Mouse (Mus musculus): ENCODE measurements around the gene Secisbp2l. TPM values are rescaled to one million over a fixed set of nuclear protein-coding genes. Genes with fewer than 3 reads are reported as not detected.

Secisbp2l gene
- total RNA-seq (2017): 24.8 and 25.1 TPM in 2 replicates

DNA sequence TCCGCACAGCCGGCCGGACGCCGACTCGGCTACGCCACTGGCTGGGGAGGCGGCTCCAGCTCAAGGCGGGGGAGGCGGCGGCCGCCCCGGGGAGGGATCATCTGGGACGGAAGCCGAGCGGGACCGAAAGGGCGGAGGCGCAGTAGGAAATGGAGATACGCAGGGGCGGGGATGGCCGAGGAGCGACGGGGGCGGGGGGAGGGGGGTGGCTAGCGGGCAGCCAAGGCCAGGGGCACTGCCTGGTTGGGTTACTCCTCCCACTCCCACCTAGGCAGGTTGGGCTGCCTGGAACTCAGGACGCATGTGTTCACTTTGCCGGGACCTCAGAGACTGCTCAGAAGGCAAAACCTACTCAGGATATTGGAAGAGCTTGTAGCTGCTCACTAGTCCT lies at the start of gene Secisbp2l:
Gene Secisbp2l, minus strand, starts transcription at position 152 of the 391 bp plus-strand sequence.
- ATAC-seq (replicated peaks in 1 of 2; ENCODE audit: insufficient read depth in 1 of 2, low FRiP score in 2 of 2, low TSS enrichment in 1 of 2, low read depth in 1 of 2, poor library complexity in 2 of 2, severe bottlenecking in 2 of 2): peak; percentile 86 to 95

DNA sequence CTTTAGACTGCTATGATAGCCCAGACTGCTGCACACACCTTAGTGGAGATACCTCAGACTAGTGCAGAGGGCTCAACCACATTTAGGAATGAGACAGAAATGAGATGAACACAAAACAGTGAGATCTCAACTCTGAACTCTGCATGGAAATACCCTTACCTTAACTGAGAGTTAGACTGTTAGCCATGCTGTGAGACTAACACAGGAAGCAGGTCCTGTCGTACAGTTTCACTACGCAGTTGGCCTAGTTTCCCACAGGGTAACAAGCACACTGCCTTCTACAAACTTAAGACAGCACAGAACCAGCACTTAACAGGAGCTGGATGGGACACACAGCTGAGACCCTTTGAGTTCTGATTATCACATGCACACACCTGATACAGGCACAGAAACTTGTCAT lies 47.3 kb upstream of the Secisbp2l start:
- peak in 1 of 2 experiments; percentile 17; a peak in 1 of 4 replicates for ATAC-seq (replicated peaks in 1 of 2; ENCODE audit: insufficient read depth in 1 of 2, low FRiP score in 2 of 2, low TSS enrichment in 1 of 2, low read depth in 1 of 2, poor library complexity in 2 of 2, severe bottlenecking in 2 of 2)

GRCm38 (mm10) chr2:125827898-125828297 lies 45.2 kb upstream of the Secisbp2l start:
- no peak for ATAC-seq (replicated peaks in 1 of 2; ENCODE audit: insufficient read depth in 1 of 2, low FRiP score in 2 of 2, low TSS enrichment in 1 of 2, low read depth in 1 of 2, poor library complexity in 2 of 2, severe bottlenecking in 2 of 2)

DNA sequence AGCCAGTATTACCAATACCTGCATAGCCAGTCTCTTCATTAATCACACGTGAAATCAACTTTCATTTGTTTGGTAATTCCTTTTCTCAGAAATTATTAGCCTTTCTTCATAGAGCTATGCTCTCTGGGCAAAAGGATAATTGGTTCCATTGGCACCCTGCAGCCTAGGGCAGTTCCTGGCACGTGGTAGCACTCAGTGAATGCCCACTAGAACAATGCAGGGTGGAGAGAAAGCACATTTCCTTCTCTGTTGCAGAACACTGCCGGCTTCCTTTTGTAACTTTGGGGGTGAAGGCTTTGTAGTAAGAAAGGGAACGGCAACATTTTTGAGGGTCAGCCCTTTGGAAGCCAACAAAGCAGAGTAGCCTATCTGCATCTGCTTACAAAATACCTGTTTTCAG lies 43.5 kb upstream of the Secisbp2l start:
- ATAC-seq (replicated peaks in 1 of 2; ENCODE audit: insufficient read depth in 1 of 2, low FRiP score in 2 of 2, low TSS enrichment in 1 of 2, low read depth in 1 of 2, poor library complexity in 2 of 2, severe bottlenecking in 2 of 2): no peak

DNA sequence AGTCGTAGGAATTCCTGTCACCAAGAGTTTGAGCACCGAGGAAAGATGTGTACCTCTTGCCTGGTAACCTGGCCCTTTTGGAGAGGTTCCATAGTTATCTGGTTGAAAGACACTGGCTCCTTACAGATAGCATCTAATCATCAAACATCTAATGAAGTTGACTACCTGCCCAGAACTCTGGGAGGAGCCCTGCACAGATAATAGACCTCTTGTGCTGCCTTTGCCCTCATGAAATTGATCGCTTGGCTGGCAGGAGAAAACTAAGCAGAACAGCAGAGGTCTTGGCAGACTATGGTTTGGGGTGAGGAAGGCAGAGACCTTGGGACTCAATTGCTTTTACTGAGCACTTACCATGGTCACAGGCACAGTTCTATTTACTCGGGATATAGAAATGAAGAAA lies 37.7 kb upstream of the Secisbp2l start:
- no peak for ATAC-seq (replicated peaks in 1 of 2; ENCODE audit: insufficient read depth in 1 of 2, low FRiP score in 2 of 2, low TSS enrichment in 1 of 2, low read depth in 1 of 2, poor library complexity in 2 of 2, severe bottlenecking in 2 of 2)

- no peak for ATAC-seq (replicated peaks in 1 of 2; ENCODE audit: insufficient read depth in 1 of 2, low FRiP score in 2 of 2, low TSS enrichment in 1 of 2, low read depth in 1 of 2, poor library complexity in 2 of 2, severe bottlenecking in 2 of 2)
Measured at GRCm38 (mm10) chr2:125813972-125814595, 31.4 kb upstream of the Secisbp2l start.

DNA sequence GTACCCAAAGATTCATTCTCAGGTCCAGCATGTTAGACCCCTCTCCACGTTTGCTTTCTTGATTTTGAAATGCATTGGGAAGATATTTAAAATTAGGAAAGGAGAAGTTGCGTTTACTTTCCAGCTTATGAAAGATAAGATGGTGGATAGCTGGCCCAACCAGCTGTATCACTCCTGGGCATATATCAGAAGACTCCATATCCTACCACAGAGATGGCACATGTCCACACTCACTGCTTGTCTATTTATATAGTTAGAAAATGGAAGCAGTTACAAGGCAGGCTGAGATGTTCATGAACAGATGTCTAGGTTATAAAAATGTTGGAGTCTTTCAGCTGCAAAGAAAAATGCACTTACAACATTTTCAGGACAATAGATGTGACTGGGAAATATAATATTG lies 28.7 kb upstream of the Secisbp2l start:
- no peak for ATAC-seq (replicated peaks in 1 of 2; ENCODE audit: insufficient read depth in 1 of 2, low FRiP score in 2 of 2, low TSS enrichment in 1 of 2, low read depth in 1 of 2, poor library complexity in 2 of 2, severe bottlenecking in 2 of 2)

- ATAC-seq (replicated peaks in 1 of 2; ENCODE audit: insufficient read depth in 1 of 2, low FRiP score in 2 of 2, low TSS enrichment in 1 of 2, low read depth in 1 of 2, poor library complexity in 2 of 2, severe bottlenecking in 2 of 2): no peak
Measured at GRCm38 (mm10) chr2:125809551-125809950, 26.9 kb upstream of the Secisbp2l start.

DNA sequence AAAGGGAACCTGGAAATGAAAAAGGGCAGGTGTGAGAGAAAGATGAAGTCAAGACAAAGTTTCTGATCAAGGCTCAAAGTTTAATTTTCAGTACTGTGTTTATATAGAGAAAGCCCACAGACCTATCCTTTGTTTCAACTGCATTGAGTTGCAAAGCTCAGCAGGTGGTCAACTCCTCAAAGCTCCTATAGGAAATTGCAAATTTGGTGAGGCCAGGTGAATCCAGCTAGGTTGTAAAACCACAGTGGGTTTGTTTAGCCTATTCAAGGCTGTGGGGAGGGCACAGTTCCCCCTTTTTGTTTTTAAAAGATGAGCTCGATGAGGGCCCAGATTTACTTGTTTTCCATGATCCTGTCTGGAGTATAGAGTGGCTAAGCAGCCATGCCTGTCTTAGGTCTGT lies 23.2 kb upstream of the Secisbp2l start:
- no peak for ATAC-seq (replicated peaks in 1 of 2; ENCODE audit: insufficient read depth in 1 of 2, low FRiP score in 2 of 2, low TSS enrichment in 1 of 2, low read depth in 1 of 2, poor library complexity in 2 of 2, severe bottlenecking in 2 of 2)

GRCm38 (mm10) chr2:125801947-125802346 lies 19.3 kb upstream of the Secisbp2l start:
- ATAC-seq (replicated peaks in 1 of 2; ENCODE audit: insufficient read depth in 1 of 2, low FRiP score in 2 of 2, low TSS enrichment in 1 of 2, low read depth in 1 of 2, poor library complexity in 2 of 2, severe bottlenecking in 2 of 2): no peak

GRCm38 (mm10) chr2:125801038-125801437 lies 18.4 kb upstream of the Secisbp2l start:
- no peak for ATAC-seq (replicated peaks in 1 of 2; ENCODE audit: insufficient read depth in 1 of 2, low FRiP score in 2 of 2, low TSS enrichment in 1 of 2, low read depth in 1 of 2, poor library complexity in 2 of 2, severe bottlenecking in 2 of 2)

- no peak for ATAC-seq (replicated peaks in 1 of 2; ENCODE audit: insufficient read depth in 1 of 2, low FRiP score in 2 of 2, low TSS enrichment in 1 of 2, low read depth in 1 of 2, poor library complexity in 2 of 2, severe bottlenecking in 2 of 2)
Measured at GRCm38 (mm10) chr2:125800428-125800827, 17.8 kb upstream of the Secisbp2l start.

GRCm38 (mm10) chr2:125797872-125798271 lies 15.2 kb upstream of the Secisbp2l start:
- ATAC-seq (replicated peaks in 1 of 2; ENCODE audit: insufficient read depth in 1 of 2, low FRiP score in 2 of 2, low TSS enrichment in 1 of 2, low read depth in 1 of 2, poor library complexity in 2 of 2, severe bottlenecking in 2 of 2): no peak

DNA sequence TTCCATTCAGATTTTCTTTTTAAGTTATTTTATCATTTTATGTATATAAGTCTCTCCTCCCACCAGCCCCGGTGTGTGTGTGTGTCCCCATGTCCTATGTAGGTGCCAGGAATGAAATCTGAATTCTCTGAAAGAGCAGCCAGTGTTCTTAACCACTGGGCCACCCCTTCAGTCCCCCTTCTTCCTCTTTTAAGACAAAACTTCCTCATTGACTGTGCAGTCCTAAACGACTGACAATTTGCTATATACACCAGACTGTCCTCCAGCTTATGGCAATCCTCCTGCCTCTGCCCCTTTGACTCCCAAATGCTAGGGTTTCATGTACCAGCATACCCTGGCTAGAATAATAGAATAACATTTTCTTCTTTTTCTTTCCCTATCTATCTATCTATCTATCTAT lies 12.4 kb upstream of the Secisbp2l start:
- ATAC-seq (replicated peaks in 1 of 2; ENCODE audit: insufficient read depth in 1 of 2, low FRiP score in 2 of 2, low TSS enrichment in 1 of 2, low read depth in 1 of 2, poor library complexity in 2 of 2, severe bottlenecking in 2 of 2): peak; percentile 56 to 60; a peak in 3 of 4 replicates

DNA sequence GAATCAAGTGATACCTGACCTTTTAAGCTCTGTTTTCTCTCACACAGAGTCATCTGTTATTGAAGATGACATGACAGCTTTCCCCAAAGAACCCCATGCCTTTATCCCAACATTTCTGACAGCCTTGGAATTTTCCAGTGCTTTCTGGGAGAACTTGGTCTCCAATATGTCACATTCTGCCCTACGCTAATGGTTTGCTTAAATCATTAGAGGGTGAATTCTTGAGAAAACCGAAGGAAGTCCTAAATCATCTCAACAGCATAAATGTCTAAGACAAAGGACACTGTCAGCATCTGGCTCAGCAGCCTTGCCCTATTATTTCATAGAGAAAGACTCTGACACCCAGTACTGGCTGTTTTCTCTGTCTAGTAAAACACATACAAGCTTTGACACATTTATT lies 11.5 kb upstream of the Secisbp2l start:
- no peak for ATAC-seq (replicated peaks in 1 of 2; ENCODE audit: insufficient read depth in 1 of 2, low FRiP score in 2 of 2, low TSS enrichment in 1 of 2, low read depth in 1 of 2, poor library complexity in 2 of 2, severe bottlenecking in 2 of 2)

GRCm38 (mm10) chr2:125792879-125793261 lies 10.2 kb upstream of the Secisbp2l start:
- ATAC-seq (replicated peaks in 1 of 2; ENCODE audit: insufficient read depth in 1 of 2, low FRiP score in 2 of 2, low TSS enrichment in 1 of 2, low read depth in 1 of 2, poor library complexity in 2 of 2, severe bottlenecking in 2 of 2): no peak

- no peak for ATAC-seq (replicated peaks in 1 of 2; ENCODE audit: insufficient read depth in 1 of 2, low FRiP score in 2 of 2, low TSS enrichment in 1 of 2, low read depth in 1 of 2, poor library complexity in 2 of 2, severe bottlenecking in 2 of 2)
Measured at GRCm38 (mm10) chr2:125792144-125792878, 9.6 kb upstream of the Secisbp2l start.

- peak; percentile 56 to 75 for ATAC-seq (replicated peaks in 1 of 2; ENCODE audit: insufficient read depth in 1 of 2, low FRiP score in 2 of 2, low TSS enrichment in 1 of 2, low read depth in 1 of 2, poor library complexity in 2 of 2, severe bottlenecking in 2 of 2)
Measured at GRCm38 (mm10) chr2:125791485-125791885, 8.8 kb upstream of the Secisbp2l start.

DNA sequence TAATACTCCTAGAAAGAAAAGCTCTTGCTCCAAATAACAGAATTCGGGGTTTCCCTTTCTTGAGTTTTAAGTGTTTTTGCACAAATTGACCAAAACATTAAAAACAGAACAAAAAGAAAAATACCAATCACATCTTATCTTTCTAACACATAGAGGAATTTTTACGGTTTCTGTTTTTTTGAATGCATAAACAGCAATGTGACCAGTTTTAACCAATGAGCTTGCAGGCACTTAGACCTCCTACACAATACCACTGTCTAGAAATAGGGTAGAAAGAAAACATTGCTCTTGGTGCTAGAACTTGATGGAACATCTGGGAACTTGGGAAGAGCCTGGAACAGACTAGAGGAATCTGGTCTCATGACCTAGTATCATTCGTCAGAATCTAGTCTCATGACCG lies 7.6 kb upstream of the Secisbp2l start:
- no peak for ATAC-seq (replicated peaks in 1 of 2; ENCODE audit: insufficient read depth in 1 of 2, low FRiP score in 2 of 2, low TSS enrichment in 1 of 2, low read depth in 1 of 2, poor library complexity in 2 of 2, severe bottlenecking in 2 of 2)

Measured in hematopoietic stem cell, adult 5-6 weeks (primary cell).